Mouse (Mus musculus): ENCODE data around the gene Tmem107. TPM values are rescaled to one million over a fixed set of nuclear protein-coding genes. Genes with fewer than 3 reads are reported as not detected.

Tmem107 gene
- polyA plus RNA-seq, 1 experiment from 2014 or later = 37.7 TPM

DNA sequence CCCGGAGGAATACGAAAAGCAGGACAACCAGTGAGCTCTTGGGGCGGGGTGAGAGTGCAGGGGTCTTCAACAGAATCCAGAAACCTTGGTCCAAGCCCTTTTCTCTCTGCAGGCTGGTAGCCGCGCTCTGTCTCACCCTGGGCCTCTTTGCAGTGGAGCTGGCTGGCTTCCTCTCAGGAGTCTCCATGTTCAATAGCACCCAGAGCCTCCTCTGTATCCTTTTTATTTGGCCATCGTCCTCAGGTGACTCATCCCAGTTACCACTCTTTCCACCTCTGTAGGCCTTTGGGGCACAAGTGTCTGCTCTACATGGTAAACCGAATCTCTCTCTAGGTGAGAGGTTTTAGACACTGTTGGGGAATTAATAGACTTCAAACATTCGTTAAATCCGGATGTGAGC is 656 bp downstream of the Tmem107 start:
- H3K36me3 ChIP-seq (replicated peaks) = no peaks in the 10 kb centered on the region
- ATAC-seq (replicated peaks) = no peak
- no peaks in the 10 kb centered on the region for H3K9me3 ChIP-seq
- H3K9ac ChIP-seq = peak overlapping the region; percentile 70
- H3K4me1 ChIP-seq = peaks cover 41% of the 10 kb centered on the region
- H3K4me2 ChIP-seq = peak overlapping the region; percentile 81
- H3K27ac ChIP-seq = peak overlapping the region; percentile 84
- peak overlapping the region; percentile 52 for H3K4me3 ChIP-seq
- WGBS = 19% methylated on average over 9 of the region's 9 CpGs
- no peaks in the 10 kb centered on the region; the same call in 1 of the 2 replicates for H3K27me3 ChIP-seq (replicated peaks)

DNA sequence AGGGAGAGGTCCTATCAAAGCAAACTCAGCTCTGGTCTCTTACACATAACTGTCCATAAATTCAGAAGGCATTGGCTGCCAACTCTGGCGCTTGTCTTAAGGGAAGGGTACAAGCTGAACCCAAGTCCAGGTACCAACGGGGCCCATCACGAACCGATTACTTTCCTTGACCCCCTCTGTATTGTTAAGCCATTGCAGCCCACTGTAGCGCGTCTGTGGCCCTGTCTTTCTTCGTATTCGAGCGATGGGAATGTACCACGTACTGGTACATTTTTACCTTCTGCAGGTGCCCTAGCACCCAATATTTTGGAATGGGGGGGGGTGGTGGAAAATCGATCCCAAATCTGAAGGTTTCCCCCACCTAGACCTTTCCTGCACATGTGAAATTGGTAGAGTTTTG is 1.6 kb downstream of the Tmem107 start:
- peak overlapping the region; percentile 81 for H3K4me2 ChIP-seq
- ATAC-seq (replicated peaks) = no peak
- peak overlapping the region; percentile 95 for H3K27ac ChIP-seq
- peak overlapping the region; percentile 64 for H3K9ac ChIP-seq
- no peaks in the 10 kb centered on the region for H3K9me3 ChIP-seq
- 87% methylated on average over 11 of the region's 11 CpGs for WGBS
- H3K36me3 ChIP-seq (replicated peaks) = no peaks in the 10 kb centered on the region
- no peaks in the 10 kb centered on the region; the same call in 1 of the 2 replicates for H3K27me3 ChIP-seq (replicated peaks)
- peak overlapping the region; percentile 38 for H3K4me3 ChIP-seq
- H3K4me1 ChIP-seq = peaks cover 36% of the 10 kb centered on the region

DNA sequence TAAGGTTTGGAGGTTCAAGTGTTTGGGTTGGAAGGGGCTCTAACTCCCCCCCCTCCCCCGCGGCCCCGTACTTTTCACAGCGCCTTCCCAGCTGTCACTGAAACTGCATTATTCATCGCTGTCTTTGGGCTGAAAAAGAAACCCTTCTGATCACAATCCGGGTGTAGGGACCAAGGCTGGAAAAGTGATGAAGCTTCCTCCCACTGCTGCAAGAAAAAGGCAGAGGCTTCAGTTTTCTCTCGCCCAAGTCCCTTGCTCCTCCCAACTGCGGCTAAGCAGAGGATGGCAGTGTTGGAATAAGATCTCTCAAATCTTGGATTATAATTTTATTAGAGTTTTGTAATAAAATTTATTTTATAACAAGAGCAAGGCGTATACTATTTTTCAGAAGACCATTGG is 2.1 kb downstream of the Tmem107 start:
- 13% methylated on average over 9 of the region's 9 CpGs for WGBS
- Histone ChIP-seq H3K9ac (peak overlapping the region; percentile 64), H3K36me3 (replicated peaks) (no peaks in the 10 kb centered on the region), H3K4me3 (peak overlapping the region; percentile 38), H3K4me2 (peak overlapping the region; percentile 81), H3K27me3 (replicated peaks) (no peaks in the 10 kb centered on the region; the same call in 1 of the 2 replicates), H3K27ac (peak overlapping the region; percentile 95), H3K4me1 (peaks cover 36% of the 10 kb centered on the region), H3K9me3 (no peaks in the 10 kb centered on the region)
- ATAC-seq (replicated peaks) = peak; percentile 5; the same call in 1 of the 2 replicates

DNA sequence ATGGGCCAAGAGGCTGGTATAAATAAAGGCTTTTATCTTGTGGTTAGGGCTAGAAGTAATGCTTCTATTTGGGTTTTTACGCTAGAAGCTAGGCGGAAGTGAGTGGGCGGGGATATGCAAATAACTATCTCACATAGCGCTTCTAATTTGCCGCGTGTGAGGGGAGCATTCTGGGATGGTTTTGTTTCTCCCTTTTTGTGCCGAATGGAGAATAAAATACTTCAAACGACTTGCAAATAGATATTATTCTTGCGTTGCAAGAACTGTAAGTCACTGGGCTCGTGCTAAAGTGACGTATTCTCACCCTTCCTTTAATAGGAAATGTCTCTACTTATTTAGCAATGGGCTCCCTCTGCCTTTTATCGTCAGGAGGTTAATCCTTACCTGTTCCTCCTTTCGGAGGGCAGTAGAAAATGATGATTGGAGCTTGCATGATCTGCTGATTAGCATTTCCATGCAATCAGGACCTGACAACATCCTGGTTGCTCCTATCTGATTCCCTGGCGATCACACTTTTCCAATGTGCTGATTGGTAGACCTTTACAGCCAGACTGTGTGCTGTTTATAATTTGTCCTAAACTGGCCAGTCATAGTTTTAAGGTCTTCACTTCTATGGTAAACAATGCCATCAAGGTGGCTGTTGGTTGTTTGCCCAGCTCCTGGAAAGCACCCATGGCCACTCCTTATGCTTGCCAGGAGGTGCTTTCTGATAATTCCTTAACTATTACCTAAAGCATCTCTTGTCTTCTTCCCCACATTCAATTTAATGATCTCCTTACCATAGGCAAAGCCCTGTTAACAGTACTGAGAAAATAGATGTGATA is 2.7 kb downstream of the Tmem107 start:
- Histone ChIP-seq H3K9ac (peak overlapping the region; percentile 64), H3K4me3 (peak overlapping the region; percentile 38), H3K27me3 (replicated peaks) (no peaks in the 10 kb centered on the region), H3K4me2 (peak overlapping the region; percentile 81), H3K36me3 (replicated peaks) (no peaks in the 10 kb centered on the region), H3K4me1 (peaks cover 36% of the 10 kb centered on the region), H3K9me3 (no peaks in the 10 kb centered on the region), H3K27ac (peak overlapping the region; percentile 95)
- ATAC-seq (replicated peaks) = peak; percentile 76
- WGBS = under 1% methylated on average over 14 of the region's 14 CpGs

DNA sequence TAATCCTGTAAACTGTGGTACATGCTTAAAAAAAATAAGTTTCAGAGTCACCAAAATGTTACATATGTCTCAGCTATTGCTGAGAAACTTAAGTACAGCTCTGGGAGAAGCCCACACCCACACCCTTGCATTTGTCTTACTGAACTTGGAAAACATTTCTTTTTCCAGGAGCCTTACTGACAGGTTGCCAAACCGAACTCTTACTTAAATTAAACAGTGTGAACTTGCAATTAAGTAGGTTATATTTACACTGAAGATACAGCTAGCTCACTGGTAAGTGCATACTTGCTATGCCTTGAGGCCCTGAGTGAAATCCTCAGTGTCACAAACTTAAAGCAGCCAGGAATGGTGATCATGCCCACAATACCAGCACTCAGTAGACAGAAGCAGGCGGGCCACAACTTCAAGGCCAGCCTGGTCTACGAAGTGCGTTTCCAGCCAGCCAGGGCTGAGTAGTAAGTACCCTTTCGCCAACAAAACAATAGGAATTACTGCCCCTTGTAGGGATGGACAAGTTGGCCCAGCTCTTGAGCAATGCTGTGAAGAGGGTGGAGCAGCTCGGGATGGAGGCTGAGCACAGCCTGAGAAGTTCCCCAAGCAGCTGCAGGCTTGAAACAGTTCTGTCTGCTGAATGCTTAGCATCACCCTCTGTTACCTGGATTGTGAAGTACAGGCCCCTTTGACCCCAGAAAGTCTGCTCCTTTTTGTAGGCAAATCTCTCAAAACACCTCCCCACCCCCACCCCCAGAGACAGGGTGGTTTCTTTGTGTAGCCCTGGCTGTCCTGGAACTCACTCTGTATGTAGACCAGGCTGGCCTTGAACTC is 3.6 kb downstream of the Tmem107 start:
- no peak overlapping the region for H3K4me2 ChIP-seq
- WGBS = 40% methylated on average over 6 of the region's 6 CpGs

DNA sequence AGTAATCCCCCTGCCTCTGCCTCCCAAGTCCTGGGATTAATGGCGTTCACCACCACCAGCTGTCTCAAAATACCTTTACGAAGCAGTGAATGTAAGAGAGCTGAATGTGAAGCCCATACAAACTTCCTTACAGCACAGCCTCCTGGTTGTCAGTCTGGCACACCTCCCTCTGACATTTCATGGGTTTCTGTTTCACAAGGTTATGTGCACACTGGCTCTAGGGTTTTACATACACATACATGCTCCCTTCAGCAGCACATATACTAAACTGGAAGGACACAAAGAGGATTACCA is 4.1 kb downstream of the Tmem107 start:
- H3K4me2 ChIP-seq = no peak overlapping the region
- WGBS = 42% methylated on average over 2 of the region's 2 CpGs

More for the DNA sequence above, 3.6 kb downstream of the Tmem107 start:
- no peak overlapping the region for H3K9ac ChIP-seq
- no peak overlapping the region for H3K4me3 ChIP-seq
- no peak for ATAC-seq (replicated peaks)
- no peaks in the 10 kb centered on the region for H3K27me3 ChIP-seq (replicated peaks)
- no peaks in the 10 kb centered on the region for H3K9me3 ChIP-seq
- H3K36me3 ChIP-seq (replicated peaks) = no peaks in the 10 kb centered on the region
- peaks cover 36% of the 10 kb centered on the region for H3K4me1 ChIP-seq
- peak overlapping the region; percentile 95 for H3K27ac ChIP-seq

DNA sequence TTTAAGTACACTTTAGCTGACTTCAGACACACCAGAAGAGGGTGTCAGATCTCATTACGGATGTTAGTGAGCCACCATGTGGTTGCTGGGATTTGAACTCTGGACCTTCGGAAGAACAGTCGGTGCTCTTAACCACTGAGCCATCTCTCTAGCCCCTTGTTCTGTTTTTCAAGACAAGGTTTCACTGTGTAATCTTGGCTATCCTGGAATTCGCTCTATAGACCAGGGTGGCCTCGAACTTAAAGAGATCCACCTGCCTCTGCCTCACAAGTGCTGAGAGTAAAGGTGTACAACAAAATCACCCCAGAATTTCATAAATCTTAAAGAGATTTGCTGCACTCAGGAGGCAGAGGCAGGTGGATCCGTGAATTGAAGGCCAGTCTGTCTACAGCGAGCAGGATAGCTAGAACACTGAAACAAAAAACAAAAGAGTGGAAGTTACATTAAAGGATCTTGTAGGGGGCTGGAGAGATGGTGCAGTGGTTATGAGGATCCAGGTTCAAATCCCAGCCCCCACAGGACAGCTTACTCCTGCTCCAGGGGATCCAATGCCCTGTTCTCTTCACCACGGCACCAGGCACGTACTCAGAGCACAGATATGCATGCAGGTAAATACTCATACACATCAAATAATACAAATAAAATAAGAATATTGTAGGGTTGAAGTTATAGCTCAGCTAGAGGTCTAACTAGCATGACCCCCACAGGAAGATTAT is 5.3 kb downstream of the Tmem107 start:
- H3K4me1 ChIP-seq = peaks cover 30% of the 10 kb centered on the region

More for the DNA sequence above, 4.1 kb downstream of the Tmem107 start:
- Histone ChIP-seq H3K9ac (no peak overlapping the region), H3K4me1 (peaks cover 35% of the 10 kb centered on the region), H3K9me3 (no peaks in the 10 kb centered on the region), H3K27me3 (replicated peaks) (no peaks in the 10 kb centered on the region), H3K27ac (peak overlapping the region; percentile 95), H3K36me3 (replicated peaks) (no peaks in the 10 kb centered on the region), H3K4me3 (no peak overlapping the region)
- ATAC-seq (replicated peaks) = no peak

DNA sequence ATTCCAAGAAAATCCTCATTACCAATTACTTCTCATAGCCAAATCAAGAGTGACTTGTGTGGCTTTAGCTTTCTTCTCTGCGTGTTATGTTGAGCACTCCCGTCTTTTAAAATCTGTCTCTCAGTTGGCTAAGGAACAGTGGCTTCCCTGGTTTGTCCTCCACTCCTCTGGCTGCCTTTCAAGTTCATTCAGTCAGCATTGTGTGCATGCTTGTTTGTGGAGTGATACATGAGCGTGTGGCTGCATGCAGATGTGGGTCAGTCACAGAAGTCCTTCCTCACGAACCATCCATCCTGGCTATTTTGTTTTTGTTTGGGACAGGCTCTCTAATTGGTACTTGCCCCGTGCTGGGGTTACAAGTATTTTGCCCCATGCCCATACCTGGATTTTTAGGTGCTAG is 6.0 kb downstream of the Tmem107 start:
- H3K27me3 ChIP-seq (replicated peaks) = no peaks in the 10 kb centered on the region
- H3K36me3 ChIP-seq (replicated peaks) = no peaks in the 10 kb centered on the region
- no peak for ATAC-seq (replicated peaks)
- no peak overlapping the region for H3K27ac ChIP-seq
- H3K4me2 ChIP-seq = no peak overlapping the region
- H3K4me3 ChIP-seq = no peak overlapping the region
- 71% methylated on average over 5 of the region's 5 CpGs for WGBS
- no peaks in the 10 kb centered on the region for H3K9me3 ChIP-seq
- no peak overlapping the region for H3K9ac ChIP-seq
- peaks cover 23% of the 10 kb centered on the region for H3K4me1 ChIP-seq

More for the DNA sequence above, 5.3 kb downstream of the Tmem107 start:
- H3K9ac ChIP-seq = no peak overlapping the region
- no peak for ATAC-seq (replicated peaks)
- H3K27me3 ChIP-seq (replicated peaks) = no peaks in the 10 kb centered on the region
- H3K36me3 ChIP-seq (replicated peaks) = no peaks in the 10 kb centered on the region
- H3K9me3 ChIP-seq = no peaks in the 10 kb centered on the region
- H3K4me3 ChIP-seq = no peak overlapping the region
- 42% methylated on average over 9 of the region's 9 CpGs for WGBS
- no peak overlapping the region for H3K27ac ChIP-seq
- H3K4me2 ChIP-seq = no peak overlapping the region

DNA sequence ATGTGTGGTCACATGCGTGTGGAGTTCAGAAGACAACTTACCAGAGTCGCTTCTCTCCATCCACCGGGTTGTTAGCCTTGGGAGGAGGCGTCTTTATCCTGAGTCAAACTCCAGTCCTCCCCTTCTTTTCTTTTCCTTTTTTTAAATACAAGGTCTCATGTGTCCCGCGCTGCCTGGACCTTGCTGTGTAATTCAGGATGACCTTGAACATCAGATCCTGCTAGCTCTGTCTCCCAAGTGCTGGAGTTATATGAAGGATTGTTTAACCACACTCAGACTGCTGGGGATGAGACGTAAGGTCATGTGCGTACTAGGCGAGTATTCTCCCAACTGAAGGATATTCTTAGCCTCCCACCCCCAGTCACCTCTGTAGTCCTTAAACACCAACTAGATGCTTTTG is 6.7 kb downstream of the Tmem107 start:
- WGBS = 86% methylated on average over 9 of the region's 9 CpGs
- H3K4me3 ChIP-seq = no peak overlapping the region

DNA sequence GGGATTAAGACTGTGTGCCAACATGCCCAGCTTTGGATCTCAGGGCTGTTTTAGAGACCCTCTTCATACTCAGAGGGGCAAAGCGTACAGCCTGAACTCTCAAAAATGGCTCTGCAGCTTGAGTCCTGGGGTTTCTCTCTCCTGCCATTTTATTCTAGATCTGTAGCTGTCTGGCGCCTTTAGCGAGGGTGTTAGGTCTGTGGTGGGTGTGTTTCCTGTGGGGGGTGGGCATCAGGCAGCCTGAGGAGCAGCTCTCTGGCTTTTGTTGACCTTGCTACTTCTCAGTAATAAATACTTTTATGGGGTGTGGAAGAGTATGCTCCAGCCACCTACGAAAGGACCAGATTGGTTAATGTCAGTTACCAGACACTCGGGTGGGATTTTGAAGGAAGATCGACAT is 7.4 kb downstream of the Tmem107 start:
- H3K4me3 ChIP-seq = no peak overlapping the region
- H3K9me3 ChIP-seq = no peaks in the 10 kb centered on the region
- H3K4me2 ChIP-seq = no peak overlapping the region
- no peaks in the 10 kb centered on the region for H3K36me3 ChIP-seq (replicated peaks)
- no peaks in the 10 kb centered on the region for H3K27me3 ChIP-seq (replicated peaks)
- no peak for ATAC-seq (replicated peaks)
- no peak overlapping the region for H3K27ac ChIP-seq
- H3K4me1 ChIP-seq = peaks cover 11% of the 10 kb centered on the region
- no peak overlapping the region for H3K9ac ChIP-seq
- WGBS = 83% methylated on average over 6 of the region's 6 CpGs

More for the DNA sequence above, 6.7 kb downstream of the Tmem107 start:
- no peak for ATAC-seq (replicated peaks)
- H3K27me3 ChIP-seq (replicated peaks) = no peaks in the 10 kb centered on the region
- no peak overlapping the region for H3K9ac ChIP-seq
- no peak overlapping the region for H3K4me2 ChIP-seq
- H3K27ac ChIP-seq = no peak overlapping the region
- H3K4me1 ChIP-seq = peaks cover 16% of the 10 kb centered on the region
- no peaks in the 10 kb centered on the region for H3K36me3 ChIP-seq (replicated peaks)
- H3K9me3 ChIP-seq = no peaks in the 10 kb centered on the region

DNA sequence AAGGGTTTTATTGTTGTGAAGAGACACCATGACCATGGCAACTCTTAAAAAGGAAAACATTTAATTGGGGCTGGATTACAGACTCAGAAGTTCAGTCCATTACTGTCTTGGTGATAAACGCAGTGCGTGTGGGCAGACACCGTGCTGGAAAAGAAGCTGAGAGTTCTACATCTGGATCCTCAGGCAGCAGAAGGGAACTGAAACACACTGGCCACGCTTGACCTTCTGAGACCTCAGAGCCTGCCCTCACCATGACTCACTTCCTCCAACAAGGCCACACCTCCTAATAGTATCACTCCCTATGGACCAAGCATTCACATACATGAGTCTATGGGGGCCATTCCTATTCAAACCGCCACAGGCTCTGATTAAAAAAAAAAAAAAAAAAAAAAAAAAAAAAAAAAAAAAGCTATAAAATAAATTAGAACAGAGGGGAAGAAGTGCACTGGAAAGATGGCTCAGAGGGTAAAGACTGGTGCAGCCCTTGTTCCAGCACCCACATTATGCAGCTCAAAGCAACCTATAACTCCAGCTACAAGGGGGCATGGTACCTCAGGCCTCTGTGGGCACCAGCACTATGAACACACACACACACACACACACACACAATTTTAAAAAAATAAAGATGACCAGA is 8.3 kb downstream of the Tmem107 start:
- Histone ChIP-seq H3K36me3 (replicated peaks) (no peaks in the 10 kb centered on the region), H3K27ac (no peak overlapping the region), H3K4me2 (no peak overlapping the region), H3K4me1 (peaks cover 5% of the 10 kb centered on the region; the same call in 1 of the 2 replicates), H3K9ac (no peak overlapping the region), H3K9me3 (no peaks in the 10 kb centered on the region), H3K27me3 (replicated peaks) (no peaks in the 10 kb centered on the region), H3K4me3 (no peak overlapping the region)
- no peak for ATAC-seq (replicated peaks)
- 80% methylated on average over 5 of the region's 5 CpGs for WGBS
